Mouse (Mus musculus): ENCODE data around the gene Stard9. TPM values are rescaled to one million over a fixed set of nuclear protein-coding genes. Genes with fewer than 3 reads are reported as not detected.

The Stard9 gene
- polyA plus RNA-seq, 1 experiment from 2014 or later = 1.0 TPM

- Histone ChIP-seq H3K27ac (replicated peaks) (no peak overlapping the region), H3K4me3 (replicated peaks) (peak overlapping the region; percentile 59), H3K9ac (peak overlapping the region; percentile 10; the same call in 1 of the 2 replicates), H3K9me3 (replicated peaks) (no peaks in the 10 kb centered on the region), H3K36me3 (replicated peaks) (no peaks in the 10 kb centered on the region), H3K4me2 (peak overlapping the region; percentile 87), H3K4me1 (replicated peaks) (peaks cover 42% of the 10 kb centered on the region), H3K27me3 (peaks cover 21% of the 10 kb centered on the region)
- no peak for ATAC-seq (ENCODE audit: insufficient read depth)
- WGBS (ENCODE audit: insufficient replicate concordance) = 21% methylated on average over 10 of the region's 10 CpGs
These were observed 650 bp upstream of the Stard9 start for GRCm38 (mm10) chr2:120628076-120628865.

GRCm38 (mm10) chr2:120630246-120630645 lies 1.3 kb downstream of the Stard9 start:
- no peak overlapping the region for H3K4me2 ChIP-seq
- WGBS (ENCODE audit: insufficient replicate concordance) = 51% methylated on average over 2 of the region's 2 CpGs
- H3K9ac ChIP-seq = no peak overlapping the region
- no peak for ATAC-seq (ENCODE audit: insufficient read depth)
- H3K27ac ChIP-seq (replicated peaks) = no peak overlapping the region
- H3K36me3 ChIP-seq (replicated peaks) = 0 out of 2 replicates have a peak, but pooled peaks cover 3% of the 10 kb centered on the region
- H3K27me3 ChIP-seq = peaks cover 23% of the 10 kb centered on the region
- no peak overlapping the region for H3K4me3 ChIP-seq (replicated peaks)
- H3K9me3 ChIP-seq (replicated peaks) = no peaks in the 10 kb centered on the region
- H3K4me1 ChIP-seq (replicated peaks) = peaks cover 42% of the 10 kb centered on the region

GRCm38 (mm10) chr2:120630655-120631054 lies 1.7 kb downstream of the Stard9 start:
- Histone ChIP-seq H3K4me3 (replicated peaks) (no peak overlapping the region), H3K36me3 (replicated peaks) (0 out of 2 replicates have a peak, but pooled peaks cover 3% of the 10 kb centered on the region), H3K4me2 (no peak overlapping the region), H3K4me1 (replicated peaks) (peaks cover 42% of the 10 kb centered on the region), H3K27ac (replicated peaks) (no peak overlapping the region), H3K27me3 (peaks cover 23% of the 10 kb centered on the region), H3K9ac (no peak overlapping the region), H3K9me3 (replicated peaks) (no peaks in the 10 kb centered on the region)
- 31% methylated on average over 2 of the region's 2 CpGs for WGBS (ENCODE audit: insufficient replicate concordance)
- ATAC-seq (ENCODE audit: insufficient read depth) = no peak

GRCm38 (mm10) chr2:120631521-120631920 lies 2.6 kb downstream of the Stard9 start:
- 17% methylated on average over 2 of the region's 2 CpGs for WGBS (ENCODE audit: insufficient replicate concordance)
- no peak overlapping the region for H3K4me3 ChIP-seq (replicated peaks)
- no peak overlapping the region for H3K9ac ChIP-seq
- H3K27me3 ChIP-seq = peaks cover 23% of the 10 kb centered on the region
- H3K27ac ChIP-seq (replicated peaks) = no peak overlapping the region
- ATAC-seq (ENCODE audit: insufficient read depth) = no peak
- peak overlapping the region; percentile 18; the same call in 1 of the 2 replicates for H3K4me2 ChIP-seq
- 0 out of 2 replicates have a peak, but pooled peaks cover 3% of the 10 kb centered on the region for H3K36me3 ChIP-seq (replicated peaks)
- no peaks in the 10 kb centered on the region for H3K9me3 ChIP-seq (replicated peaks)
- peaks cover 42% of the 10 kb centered on the region for H3K4me1 ChIP-seq (replicated peaks)

GRCm38 (mm10) chr2:120631957-120632356 lies 3.0 kb downstream of the Stard9 start:
- WGBS (ENCODE audit: insufficient replicate concordance) = 11% methylated on average over 4 of the region's 4 CpGs
- H3K9me3 ChIP-seq (replicated peaks) = no peaks in the 10 kb centered on the region
- H3K9ac ChIP-seq = no peak overlapping the region
- no peak for ATAC-seq (ENCODE audit: insufficient read depth)
- peaks cover 23% of the 10 kb centered on the region for H3K27me3 ChIP-seq
- H3K4me2 ChIP-seq = peak overlapping the region; percentile 18; the same call in 1 of the 2 replicates
- H3K36me3 ChIP-seq (replicated peaks) = 0 out of 2 replicates have a peak, but pooled peaks cover 3% of the 10 kb centered on the region
- H3K4me1 ChIP-seq (replicated peaks) = peaks cover 42% of the 10 kb centered on the region
- no peak overlapping the region for H3K4me3 ChIP-seq (replicated peaks)
- H3K27ac ChIP-seq (replicated peaks) = no peak overlapping the region

- H3K4me1 ChIP-seq (replicated peaks) = peaks cover 7% of the 10 kb centered on the region
- peak; percentile 58; the same call in 1 of the 2 replicates for ATAC-seq (ENCODE audit: insufficient read depth)
- H3K4me3 ChIP-seq (replicated peaks) = no peak overlapping the region
- H3K27ac ChIP-seq (replicated peaks) = no peak overlapping the region
- H3K9me3 ChIP-seq (replicated peaks) = no peaks in the 10 kb centered on the region
- no peaks in the 10 kb centered on the region for H3K36me3 ChIP-seq (replicated peaks)
- WGBS (ENCODE audit: insufficient replicate concordance) = 66% methylated on average over 8 of the region's 8 CpGs
- H3K27me3 ChIP-seq = no peaks in the 10 kb centered on the region
- no peak overlapping the region for H3K4me2 ChIP-seq
- no peak overlapping the region for H3K9ac ChIP-seq
These were observed 11.9 kb downstream of the Stard9 start for GRCm38 (mm10) chr2:120640835-120641234.

GRCm38 (mm10) chr2:120643836-120644235 lies 14.9 kb downstream of the Stard9 start:
- H3K27ac ChIP-seq (replicated peaks) = no peak overlapping the region
- WGBS (ENCODE audit: insufficient replicate concordance) = 69% methylated on average over 7 of the region's 7 CpGs

GRCm38 (mm10) chr2:120646777-120647176 lies 17.9 kb downstream of the Stard9 start:
- Histone ChIP-seq H3K9ac (no peak overlapping the region), H3K27ac (replicated peaks) (no peak overlapping the region), H3K4me2 (no peak overlapping the region), H3K4me1 (replicated peaks) (peaks cover 7% of the 10 kb centered on the region), H3K9me3 (replicated peaks) (no peaks in the 10 kb centered on the region), H3K4me3 (replicated peaks) (no peak overlapping the region), H3K27me3 (peaks cover 7% of the 10 kb centered on the region; the same call in 1 of the 2 replicates), H3K36me3 (replicated peaks) (no peaks in the 10 kb centered on the region)
- WGBS (ENCODE audit: insufficient replicate concordance) = 56% methylated on average over 4 of the region's 4 CpGs
- ATAC-seq (ENCODE audit: insufficient read depth) = no peak

More at GRCm38 (mm10) chr2:120643836-120644235, 14.9 kb downstream of the Stard9 start:
- Histone ChIP-seq H3K4me2 (no peak overlapping the region), H3K4me1 (replicated peaks) (peaks cover 7% of the 10 kb centered on the region), H3K4me3 (replicated peaks) (no peak overlapping the region), H3K9ac (no peak overlapping the region), H3K36me3 (replicated peaks) (no peaks in the 10 kb centered on the region), H3K27me3 (no peaks in the 10 kb centered on the region), H3K9me3 (replicated peaks) (no peaks in the 10 kb centered on the region)
- no peak for ATAC-seq (ENCODE audit: insufficient read depth)

- Histone ChIP-seq H3K27ac (replicated peaks) (no peak overlapping the region), H3K27me3 (peaks cover 9% of the 10 kb centered on the region; the same call in 1 of the 2 replicates), H3K9ac (no peak overlapping the region), H3K4me3 (replicated peaks) (no peak overlapping the region), H3K4me1 (replicated peaks) (peaks cover 9% of the 10 kb centered on the region), H3K4me2 (no peak overlapping the region), H3K9me3 (replicated peaks) (no peaks in the 10 kb centered on the region), H3K36me3 (replicated peaks) (no peaks in the 10 kb centered on the region)
- 42% methylated on average over 7 of the region's 7 CpGs for WGBS (ENCODE audit: insufficient replicate concordance)
- ATAC-seq (ENCODE audit: insufficient read depth) = no peak
These were observed 23.5 kb downstream of the Stard9 start for GRCm38 (mm10) chr2:120652256-120652924.

- no peak overlapping the region for H3K4me2 ChIP-seq
- 46% methylated on average over 7 of the region's 7 CpGs for WGBS (ENCODE audit: insufficient replicate concordance)
- ATAC-seq (ENCODE audit: insufficient read depth) = no peak
- no peak overlapping the region for H3K27ac ChIP-seq (replicated peaks)
- H3K27me3 ChIP-seq = peaks cover 9% of the 10 kb centered on the region; the same call in 1 of the 2 replicates
- H3K9me3 ChIP-seq (replicated peaks) = no peaks in the 10 kb centered on the region
- peaks cover 14% of the 10 kb centered on the region for H3K4me1 ChIP-seq (replicated peaks)
- no peaks in the 10 kb centered on the region for H3K36me3 ChIP-seq (replicated peaks)
- H3K9ac ChIP-seq = no peak overlapping the region
- no peak overlapping the region for H3K4me3 ChIP-seq (replicated peaks)
These were observed 24.0 kb downstream of the Stard9 start for GRCm38 (mm10) chr2:120652925-120653284.

GRCm38 (mm10) chr2:120654693-120655092 lies 25.8 kb downstream of the Stard9 start:
- ATAC-seq (ENCODE audit: insufficient read depth) = no peak
- WGBS (ENCODE audit: insufficient replicate concordance) = 64% methylated on average over 2 of the region's 2 CpGs
- Histone ChIP-seq H3K27ac (replicated peaks) (no peak overlapping the region), H3K4me3 (replicated peaks) (no peak overlapping the region), H3K27me3 (peaks cover 9% of the 10 kb centered on the region; the same call in 1 of the 2 replicates), H3K9ac (no peak overlapping the region), H3K9me3 (replicated peaks) (no peaks in the 10 kb centered on the region), H3K36me3 (replicated peaks) (no peaks in the 10 kb centered on the region), H3K4me1 (replicated peaks) (peaks cover 20% of the 10 kb centered on the region), H3K4me2 (no peak overlapping the region)
